19 mouse cellular contexts compared by ENCODE assay signal in genomic region chr14:112686037-112686436, GRCm38 (mm10).
DNase-seq lines count a peak whose midpoint lies in the region; ATAC-seq lines count a peak whose summit lies in the region.
"Had no signal": no experiment of that assay in that cellular context is flagged by ENCODE, and none has a peak within 500 bp of the region (broad histone marks: within the 10 kb centered on the region; RNA-seq: fewer than 3 reads in every experiment).

No protein-coding gene starts in this region.

- intact Hi-C loops in left cerebral cortex, postnatal 4 days (cut with DNase I) = no loop called here

- DNase-seq in frontal cortex, postnatal 25 days (ENCODE audit: low spot score in 2 of 2) = no peak
- peak; percentile 7 to 13 for DNase-seq in left cerebral cortex, adult 9 months (ENCODE audit: low spot score in 2 of 2)
- no peak for DNase-seq in left cerebral cortex, postnatal 4 days
- DNase-seq in right cerebral cortex, postnatal 36 days (ENCODE audit: low spot score in 2 of 2) = peak; percentile 4 to 28
- DNase-seq in right cerebral cortex, postnatal 25 days = no peak
- no peak for DNase-seq in adrenal gland, adult 18-20 months (ENCODE audit: low spot score in 2 of 2)
- no peak for DNase-seq in urinary bladder, postnatal 4 days (ENCODE audit: low spot score in 2 of 2)
- DNase-seq: adrenal gland, postnatal 25 days; cerebellum, adult 11 months; cerebellum, adult 8-10 months; cerebellum, postnatal 14 days; embryo, embryonic 11 days; gastrocnemius, postnatal 10 days; heart, adult 18-20 months; heart, postnatal 10 days; heart, postnatal 4 days had no signal

- peak; percentile 99 for ATAC-seq in frontal cortex, adult (ENCODE audit: low TSS enrichment)
- ATAC-seq: forebrain, embryonic 14.5 days; hindbrain, embryonic 16.5 days had no signal

Comparison
In these comparisons a context has a peak if more than half of its experiments do, and no peak if none do; other contexts are left out.
1. DNase-seq: peak in left cerebral cortex, adult 9 months (2 of 2) and right cerebral cortex, postnatal 36 days (2 of 2); none in frontal cortex, postnatal 25 days (0 of 2), left cerebral cortex, postnatal 4 days (single experiment), right cerebral cortex, postnatal 25 days (single experiment), adrenal gland, adult 18-20 months (0 of 2) and urinary bladder, postnatal 4 days (0 of 2).